Mouse (Mus musculus) liver, embryonic 14.5 days (tissue): ENCODE results near the gene Ptprr. TPM values are rescaled to one million over a fixed set of nuclear protein-coding genes. Genes with fewer than 3 reads are reported as not detected.
A peak's percentile ranks its signal among the peaks of the same experiment; 100 is the strongest.

Experiments used
- ATAC-seq: fragments of 200-750 bp; cut with Nextera tagmentation; 2 replicates; pipeline ENCODE4 v1.8.0; 2017; ENCODE audit warnings: moderate number of reproducible peaks, mild to moderate bottlenecking, moderate library complexity; ENCODE audit not compliant: insufficient read depth
- DNase-seq, 3 experiments: peaks; one replicate each; pipeline ENCODE4 v3.0.0-alpha.2; 2012 to 2013; ENCODE audit warnings: low read depth in 3 of 3, low spot score in 3 of 3
- H3K27ac ChIP-seq: fragments of 300-500 bp; sonication (generic); 2 replicates; pipeline ENCODE4 v1.5.1; 2014; ENCODE audit warnings: moderate library complexity, mild to moderate bottlenecking, control low read depth, inconsistent platforms
- H3K27me3 ChIP-seq: fragments of 300-500 bp; sonication (generic); 2 replicates; pipeline ENCODE4 v1.6.1; 2014; ENCODE audit warnings: mild to moderate bottlenecking, low read length, moderate library complexity; ENCODE audit not compliant: control insufficient read depth, insufficient read depth
- H3K36me3 ChIP-seq: fragments of 300-500 bp; sonication (generic); replicated peaks from 2 replicates; pipeline ENCODE4 v1.6.1; 2014; ENCODE audit warnings: low read depth; ENCODE audit not compliant: control insufficient read depth, insufficient read depth
- H3K4me1 ChIP-seq, 2 experiments: fragments of 200-500 bp in 1 of 2; fragments of 300-500 bp in 1 of 2; sonication (generic) in 1 of 2; replicated peaks; 2 replicates each; pipeline ENCODE4 v1.6.1; 2012 to 2014; ENCODE audit warnings: antibody characterized with exemption in 1 of 2, inconsistent platforms in 1 of 2, low read length in 1 of 2; ENCODE audit not compliant: control insufficient read depth in 2 of 2, insufficient read depth in 2 of 2
- H3K4me2 ChIP-seq: fragments of 300-500 bp; sonication (generic); 2 replicates; pipeline ENCODE4 v1.6.1; 2014; ENCODE audit warnings: low read depth, mild to moderate bottlenecking, control low read depth, moderate library complexity
- H3K4me3 ChIP-seq, 2 experiments: fragments of 200-500 bp in 1 of 2; fragments of 300-500 bp in 1 of 2; sonication (generic) in 1 of 2; 2 replicates each; pipeline ENCODE4 v1.5.1; 2012 to 2014; ENCODE audit warnings: low read depth in 2 of 2, low read length in 2 of 2, mild to moderate bottlenecking in 2 of 2, control low read depth in 1 of 2, inconsistent platforms in 1 of 2, moderate library complexity in 1 of 2; ENCODE audit not compliant: insufficient read depth in 1 of 2
- H3K9ac ChIP-seq: fragments of 300-500 bp; sonication (generic); replicated peaks from 2 replicates; pipeline ENCODE4 v1.6.1; 2014; ENCODE audit warnings: mild to moderate bottlenecking, control low read depth, moderate library complexity
- H3K9me3 ChIP-seq: fragments of 300-500 bp; sonication (generic); 2 replicates; pipeline ENCODE4 v1.6.1; 2016; ENCODE audit warnings: low read length, mixed read lengths; ENCODE audit not compliant: control insufficient read depth
- CTCF ChIP-seq: IDR thresholded peaks from 2 replicates; pipeline ENCODE4 v1.5.1; 2016; ENCODE audit warnings: antibody characterized with exemption, low read depth, control low read depth
- EP300 ChIP-seq: IDR thresholded peaks from 2 replicates; pipeline ENCODE4 v1.6.1; 2016; ENCODE audit warnings: antibody characterized with exemption, low read depth
- WGBS: fragments of 180-500 bp; shearing (Covaris S2); extraction: QIAGEN DNeasy Blood & Tissue Kit; methylation state at CpG from one replicate; pipeline ENCODE4 v1.1.7; 2014; ENCODE audit not compliant: insufficient replicate concordance; 5-methylcytosine and 5-hydroxymethylcytosine counted together
- polyA plus RNA-seq, 2 experiments: library from polyadenylated mRNA; depleted of rRNA in 1 of 2; stranded (reverse) in 1 of 2; unstranded in 1 of 2; fragments of >200 nt; fragmentation: Nextera tagmentation in 1 of 2; extraction: Ambion mirVana in 1 of 2; gene quantifications; 2 replicates each; pipeline versions ENCODE4 v1.2.1 to v1.2.3; 2012 to 2014

Ptprr gene
- polyA plus RNA-seq, 2 experiments: 0.03 to 0.19 TPM

- Histone ChIP-seq H3K4me3 (no peak overlapping the region), H3K27ac (no peak overlapping the region), H3K4me1 (peaks cover 0 to 12% of the 10 kb centered on the region in 2 experiments; a peak in 2 of 4 replicates), H3K9ac (no peak overlapping the region), H3K27me3 (no peaks in the 10 kb centered on the region), H3K4me2 (peak overlapping the region; percentile 40), H3K36me3 (no peaks in the 10 kb centered on the region), H3K9me3 (no peaks in the 10 kb centered on the region)
- ATAC-seq (no peak), DNase-seq (peak; percentile 9 to 36 (median 28))
- peak; percentile 89 for TF ChIP-seq CTCF
- no peak for TF ChIP-seq EP300
- WGBS: 4% methylated on average over 9 of the region's 9 CpGs
Observed at GRCm38 (mm10) chr10:116207987-116208726, 190.1 kb downstream of the Ptprr start.

GRCm38 (mm10) chr10:116208727-116209115 lies 190.7 kb downstream of the Ptprr start:
- no peak overlapping the region for H3K9ac ChIP-seq
- TF ChIP-seq CTCF (no peak), EP300 (no peak)
- 9% methylated on average over 9 of the region's 9 CpGs for WGBS
- ATAC-seq (peak; percentile 34; the same call in 1 of the 2 replicates), DNase-seq (peak in 2 of 3 experiments; percentile 16 to 17)
- H3K4me3 ChIP-seq: no peak overlapping the region
- H3K4me1 ChIP-seq: peaks cover 0 to 12% of the 10 kb centered on the region in 2 experiments; a peak in 2 of 4 replicates
- no peaks in the 10 kb centered on the region for H3K36me3 ChIP-seq
- no peaks in the 10 kb centered on the region for H3K27me3 ChIP-seq
- H3K9me3 ChIP-seq: no peaks in the 10 kb centered on the region
- no peak overlapping the region for H3K27ac ChIP-seq
- peak overlapping the region; percentile 40 for H3K4me2 ChIP-seq

GRCm38 (mm10) chr10:116212127-116212526 lies 194.1 kb downstream of the Ptprr start:
- Histone ChIP-seq H3K36me3 (no peaks in the 10 kb centered on the region), H3K27ac (no peak overlapping the region), H3K27me3 (no peaks in the 10 kb centered on the region), H3K4me2 (no peak overlapping the region), H3K4me1 (peaks cover 0 to 4% of the 10 kb centered on the region in 2 experiments; a peak in 2 of 4 replicates), H3K9me3 (no peaks in the 10 kb centered on the region), H3K9ac (no peak overlapping the region), H3K4me3 (no peak overlapping the region)
- no peak for ATAC-seq
- WGBS: 24% methylated on average over 3 of the region's 3 CpGs
- no peak for DNase-seq
- TF ChIP-seq CTCF (no peak), EP300 (no peak)

GRCm38 (mm10) chr10:116220336-116221118 lies 202.5 kb downstream of the Ptprr start:
- no peaks in the 10 kb centered on the region for H3K9me3 ChIP-seq
- DNase-seq: no peak
- H3K9ac ChIP-seq: no peak overlapping the region
- no peaks in the 10 kb centered on the region for H3K36me3 ChIP-seq
- H3K4me1 ChIP-seq: no peaks in the 10 kb centered on the region
- ATAC-seq: no peak
- no peak overlapping the region for H3K4me3 ChIP-seq
- 65% methylated on average over 12 of the region's 12 CpGs for WGBS
- H3K4me2 ChIP-seq: no peak overlapping the region
- no peaks in the 10 kb centered on the region for H3K27me3 ChIP-seq
- TF ChIP-seq EP300 (no peak), CTCF (no peak)
- H3K27ac ChIP-seq: no peak overlapping the region

GRCm38 (mm10) chr10:116235299-116235698 lies 217.3 kb downstream of the Ptprr start:
- WGBS: 35% methylated on average over 5 of the region's 5 CpGs
- ATAC-seq (no peak), DNase-seq (no peak)
- H3K9me3 ChIP-seq: no peaks in the 10 kb centered on the region
- H3K4me2 ChIP-seq: no peak overlapping the region
- no peak overlapping the region for H3K4me3 ChIP-seq
- H3K27ac ChIP-seq: no peak overlapping the region
- no peaks in the 10 kb centered on the region for H3K4me1 ChIP-seq
- no peak for TF ChIP-seq CTCF
- H3K36me3 ChIP-seq: no peaks in the 10 kb centered on the region
- no peak overlapping the region for H3K9ac ChIP-seq
- H3K27me3 ChIP-seq: no peaks in the 10 kb centered on the region
